Mouse (Mus musculus): Measurements from ENCODE around the gene Ntng2.

The Ntng2 gene

GRCm38 (mm10) chr2:29190392-29190791 lies 62.4 kb downstream of the Ntng2 start:
- no peak for DNase-seq

- DNase-seq: no peak
These were observed 66.6 kb downstream of the Ntng2 start for GRCm38 (mm10) chr2:29186209-29186608.

GRCm38 (mm10) chr2:29183266-29183924 lies 69.4 kb downstream of the Ntng2 start:
- no peak for DNase-seq

- DNase-seq: no peak
These were observed 71.7 kb downstream of the Ntng2 start for GRCm38 (mm10) chr2:29181111-29181510.

GRCm38 (mm10) chr2:29179810-29180209 lies 73.0 kb downstream of the Ntng2 start:
- DNase-seq: no peak

- no peak for DNase-seq
These were observed 77.9 kb downstream of the Ntng2 start for GRCm38 (mm10) chr2:29174887-29175286.

GRCm38 (mm10) chr2:29168067-29168466 lies 84.7 kb downstream of the Ntng2 start:
- DNase-seq: no peak

- no peak for DNase-seq
These were observed 100.9 kb downstream of the Ntng2 start for GRCm38 (mm10) chr2:29151941-29152340.
